Mouse (Mus musculus) liver, embryonic 13.5 days (tissue): ENCODE data around the gene Robo1. TPM values are rescaled to one million over a fixed set of nuclear protein-coding genes. Genes with fewer than 3 reads are reported as not detected.

Experiments used
- ATAC-seq: fragments of 200-750 bp; cut with Nextera tagmentation; 2 replicates; pipeline ENCODE4 v1.8.0; 2017; ENCODE audit warnings: low read depth, mild to moderate bottlenecking, moderate number of reproducible peaks, moderate library complexity
- DNase-seq: peaks from one replicate; pipeline ENCODE4 v3.0.0; 2022
- H3K27ac ChIP-seq: fragments of 300-500 bp; sonication (generic); 2 replicates; pipeline ENCODE4 v1.5.1; 2015; ENCODE audit warnings: moderate library complexity, mild to moderate bottlenecking, inconsistent platforms
- H3K27me3 ChIP-seq: fragments of 300-500 bp; sonication (generic); 2 replicates; pipeline ENCODE4 v1.6.1; 2015; ENCODE audit warnings: mild to moderate bottlenecking, inconsistent platforms
- H3K36me3 ChIP-seq: fragments of 300-500 bp; sonication (generic); 2 replicates; pipeline ENCODE4 v1.6.1; 2015; ENCODE audit warnings: mild to moderate bottlenecking, inconsistent platforms
- H3K4me1 ChIP-seq: fragments of 300-500 bp; sonication (generic); replicated peaks from 2 replicates; pipeline ENCODE4 v1.6.1; 2015; ENCODE audit warnings: inconsistent platforms
- H3K4me2 ChIP-seq: fragments of 300-500 bp; sonication (generic); 2 replicates; pipeline ENCODE4 v1.6.1; 2015; ENCODE audit warnings: inconsistent platforms, mild to moderate bottlenecking, moderate library complexity
- H3K4me3 ChIP-seq: fragments of 300-500 bp; sonication (generic); replicated peaks from 2 replicates; pipeline ENCODE4 v1.5.1; 2015; ENCODE audit warnings: mild to moderate bottlenecking, inconsistent platforms
- H3K9ac ChIP-seq: fragments of 300-500 bp; sonication (generic); 2 replicates; pipeline ENCODE4 v1.6.1; 2015; ENCODE audit warnings: mild to moderate bottlenecking, inconsistent platforms
- H3K9me3 ChIP-seq: fragments of 300-500 bp; sonication (generic); replicated peaks from 2 replicates; pipeline ENCODE4 v1.6.1; 2016; ENCODE audit warnings: inconsistent platforms
- WGBS: fragments of 180-500 bp; shearing (Covaris S2); methylation state at CpG from one replicate; pipeline ENCODE4 v1.1.7; 2015; ENCODE audit not compliant: insufficient replicate concordance; 5-methylcytosine and 5-hydroxymethylcytosine counted together
- polyA plus RNA-seq: library from polyadenylated mRNA; unstranded; fragments of >200 nt; fragmentation: Nextera tagmentation; extraction: Ambion mirVana; gene quantifications from 2 replicates; pipeline ENCODE4 v1.2.1, GENCODE M21; 2015

Gene Robo1
- polyA plus RNA-seq, 1 experiment from 2014 or later: 3.9 TPM

DNA sequence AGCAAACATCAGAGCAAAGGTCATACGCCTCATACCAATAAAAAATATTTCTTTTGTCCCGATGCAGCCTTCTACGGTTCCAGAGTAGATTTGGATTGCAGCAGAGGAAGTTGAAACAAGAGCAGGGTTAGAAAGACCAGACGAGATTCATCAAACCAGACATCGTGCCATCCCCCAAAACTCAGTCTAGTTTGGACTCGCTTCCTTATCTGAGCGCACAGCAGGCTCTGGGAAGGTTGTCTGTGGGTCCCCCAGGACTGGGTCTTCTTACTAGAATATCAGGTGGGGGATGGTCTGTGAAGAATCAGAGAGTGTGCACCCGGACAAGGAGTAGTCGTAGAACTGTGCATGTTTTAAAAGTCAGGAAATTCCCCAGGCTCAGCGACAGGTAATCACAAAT is 500.2 kb downstream of the Robo1 start:
- DNase-seq: no peak
- peaks cover 3% of the 10 kb centered on the region; the same call in 1 of the 2 replicates for H3K4me1 ChIP-seq
- peak overlapping the region; percentile 10; the same call in 1 of the 2 replicates for H3K4me3 ChIP-seq
- no peak overlapping the region for H3K27ac ChIP-seq
- no peaks in the 10 kb centered on the region for H3K9me3 ChIP-seq
- no peaks in the 10 kb centered on the region for H3K27me3 ChIP-seq
- ATAC-seq: no peak
- H3K36me3 ChIP-seq: no peaks in the 10 kb centered on the region
- no peak overlapping the region for H3K9ac ChIP-seq
- H3K4me2 ChIP-seq: peak overlapping the region; percentile 43
- WGBS: 35% methylated on average over 10 of the region's 10 CpGs

DNA sequence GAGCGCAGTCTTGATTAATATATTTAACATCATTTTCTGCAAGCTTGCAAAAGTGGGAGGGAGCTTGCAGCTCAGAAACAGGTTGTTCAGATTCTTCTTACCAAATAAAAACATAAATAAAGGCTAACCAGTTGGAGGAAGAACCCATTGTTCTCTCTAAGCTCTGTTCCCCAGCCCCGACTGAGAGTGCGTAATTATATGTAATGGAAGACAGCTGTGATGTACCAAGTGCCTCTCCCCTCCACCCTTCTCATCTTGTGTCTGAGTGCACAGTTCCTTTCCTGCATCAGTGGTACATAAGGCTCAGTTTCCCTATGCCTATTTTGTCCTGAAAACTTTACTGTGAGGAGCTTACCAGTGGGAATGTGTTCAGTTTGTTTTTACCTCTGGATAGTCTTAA is 502.8 kb downstream of the Robo1 start:
- peaks cover 3% of the 10 kb centered on the region; the same call in 1 of the 2 replicates for H3K4me1 ChIP-seq
- no peak overlapping the region for H3K4me2 ChIP-seq
- no peaks in the 10 kb centered on the region for H3K9me3 ChIP-seq
- no peak for DNase-seq
- WGBS: 72% methylated on average over 3 of the region's 3 CpGs
- no peak overlapping the region for H3K4me3 ChIP-seq
- no peak for ATAC-seq
- H3K27ac ChIP-seq: no peak overlapping the region
- no peaks in the 10 kb centered on the region for H3K36me3 ChIP-seq
- no peaks in the 10 kb centered on the region for H3K27me3 ChIP-seq
- H3K9ac ChIP-seq: no peak overlapping the region

DNA sequence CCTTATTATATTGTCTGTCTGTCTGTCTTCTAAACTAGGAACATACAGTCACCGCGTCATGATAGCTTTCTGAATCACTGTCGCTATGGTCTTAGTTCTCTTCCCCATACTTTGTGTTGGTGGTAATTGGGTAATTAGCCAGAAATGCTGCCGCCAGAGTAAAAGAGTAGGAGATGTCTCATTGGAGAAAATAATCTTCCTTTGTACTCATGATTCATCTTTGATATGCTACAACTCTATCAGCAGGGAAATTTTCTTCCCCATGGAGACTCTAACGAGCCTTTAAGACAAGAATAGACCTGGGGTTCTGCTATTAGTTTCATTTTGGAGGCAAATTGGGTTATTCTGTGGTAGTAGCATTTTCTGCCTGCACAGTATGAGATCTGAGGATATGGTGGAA is 503.4 kb downstream of the Robo1 start:
- Histone ChIP-seq H3K27me3 (no peaks in the 10 kb centered on the region), H3K27ac (no peak overlapping the region), H3K4me1 (peaks cover 3% of the 10 kb centered on the region; the same call in 1 of the 2 replicates), H3K4me3 (no peak overlapping the region), H3K9me3 (no peaks in the 10 kb centered on the region), H3K4me2 (no peak overlapping the region), H3K9ac (no peak overlapping the region), H3K36me3 (no peaks in the 10 kb centered on the region)
- 72% methylated on average over 5 of the region's 5 CpGs for WGBS
- ATAC-seq (no peak), DNase-seq (no peak)

DNA sequence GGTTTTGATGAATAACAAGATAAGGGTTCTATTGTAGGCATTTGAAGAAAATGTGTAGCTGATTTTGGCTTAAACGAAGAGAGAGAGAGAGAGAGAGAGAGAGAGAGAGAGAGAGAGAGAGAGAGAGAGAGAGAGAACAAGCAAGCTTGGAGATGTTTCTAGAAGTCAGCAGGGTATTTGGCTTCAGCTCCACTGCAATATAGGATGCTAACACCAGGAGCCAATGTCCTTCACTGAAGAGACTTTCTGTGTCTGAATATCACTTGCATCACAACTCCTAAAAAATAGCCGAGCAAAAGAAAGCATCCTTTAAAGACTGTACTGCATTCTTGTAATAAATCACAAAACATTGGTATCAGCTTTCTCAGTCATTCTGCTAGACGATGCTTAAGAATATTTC is 503.8 kb downstream of the Robo1 start:
- peaks cover 3% of the 10 kb centered on the region; the same call in 1 of the 2 replicates for H3K4me1 ChIP-seq
- H3K36me3 ChIP-seq: no peaks in the 10 kb centered on the region
- no peak for ATAC-seq
- no peak for DNase-seq
- 58% methylated on average over 3 of the region's 3 CpGs for WGBS
- no peaks in the 10 kb centered on the region for H3K27me3 ChIP-seq
- H3K9ac ChIP-seq: no peak overlapping the region
- H3K9me3 ChIP-seq: no peaks in the 10 kb centered on the region
- H3K4me3 ChIP-seq: no peak overlapping the region
- no peak overlapping the region for H3K27ac ChIP-seq
- no peak overlapping the region for H3K4me2 ChIP-seq

DNA sequence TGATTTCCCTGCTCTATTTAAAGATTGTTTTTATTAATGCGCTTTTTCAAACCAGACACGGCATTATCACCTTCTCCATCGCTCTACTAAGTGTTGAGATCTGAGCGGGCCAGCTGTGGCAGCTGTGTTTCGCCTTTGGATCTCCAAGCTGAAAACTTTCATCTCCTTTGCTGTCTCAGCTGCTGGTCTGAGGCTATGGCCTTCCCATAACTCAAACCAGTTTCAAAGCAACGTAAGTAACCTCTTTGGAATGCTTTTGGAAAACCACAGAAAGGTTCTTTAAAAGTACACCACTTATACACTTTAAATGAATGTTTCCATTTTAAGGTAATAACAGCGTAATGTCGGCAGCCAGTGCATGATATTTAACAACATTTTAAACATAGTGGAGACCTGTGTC is 520.3 kb downstream of the Robo1 start:
- Histone ChIP-seq H3K36me3 (no peaks in the 10 kb centered on the region), H3K4me1 (0 out of 2 replicates have a peak, but pooled peaks cover 2% of the 10 kb centered on the region), H3K9me3 (no peaks in the 10 kb centered on the region), H3K27me3 (no peaks in the 10 kb centered on the region), H3K27ac (no peak overlapping the region), H3K4me2 (no peak overlapping the region), H3K4me3 (no peak overlapping the region), H3K9ac (no peak overlapping the region)
- DNase-seq (no peak), ATAC-seq (no peak)
- WGBS: 75% methylated on average over 8 of the region's 8 CpGs

DNA sequence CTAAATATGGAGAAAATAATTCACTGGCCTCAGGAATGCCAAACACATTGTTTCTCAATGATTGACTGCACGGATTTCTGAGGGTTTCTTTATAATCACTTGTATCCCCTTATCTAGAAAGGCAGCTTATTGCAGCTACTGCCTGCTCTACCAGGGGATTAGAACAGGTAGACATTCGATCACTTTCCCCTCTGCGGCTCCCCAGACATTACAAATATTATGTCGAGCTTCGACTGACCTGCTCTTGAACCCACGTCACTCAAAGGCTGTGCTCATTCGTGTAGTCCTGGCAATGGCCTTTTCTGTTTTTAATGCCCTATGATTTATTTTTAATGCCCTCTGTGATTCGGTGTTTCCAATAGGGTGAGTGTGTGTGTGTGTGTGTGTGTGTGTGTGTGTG is 521.4 kb downstream of the Robo1 start:
- H3K4me1 ChIP-seq: 0 out of 2 replicates have a peak, but pooled peaks cover 2% of the 10 kb centered on the region
- no peaks in the 10 kb centered on the region for H3K9me3 ChIP-seq
- 55% methylated on average over 8 of the region's 8 CpGs for WGBS
- H3K9ac ChIP-seq: no peak overlapping the region
- H3K36me3 ChIP-seq: no peaks in the 10 kb centered on the region
- H3K27me3 ChIP-seq: no peaks in the 10 kb centered on the region
- H3K27ac ChIP-seq: no peak overlapping the region
- no peak overlapping the region for H3K4me3 ChIP-seq
- H3K4me2 ChIP-seq: no peak overlapping the region
- ATAC-seq: no peak
- DNase-seq: no peak

DNA sequence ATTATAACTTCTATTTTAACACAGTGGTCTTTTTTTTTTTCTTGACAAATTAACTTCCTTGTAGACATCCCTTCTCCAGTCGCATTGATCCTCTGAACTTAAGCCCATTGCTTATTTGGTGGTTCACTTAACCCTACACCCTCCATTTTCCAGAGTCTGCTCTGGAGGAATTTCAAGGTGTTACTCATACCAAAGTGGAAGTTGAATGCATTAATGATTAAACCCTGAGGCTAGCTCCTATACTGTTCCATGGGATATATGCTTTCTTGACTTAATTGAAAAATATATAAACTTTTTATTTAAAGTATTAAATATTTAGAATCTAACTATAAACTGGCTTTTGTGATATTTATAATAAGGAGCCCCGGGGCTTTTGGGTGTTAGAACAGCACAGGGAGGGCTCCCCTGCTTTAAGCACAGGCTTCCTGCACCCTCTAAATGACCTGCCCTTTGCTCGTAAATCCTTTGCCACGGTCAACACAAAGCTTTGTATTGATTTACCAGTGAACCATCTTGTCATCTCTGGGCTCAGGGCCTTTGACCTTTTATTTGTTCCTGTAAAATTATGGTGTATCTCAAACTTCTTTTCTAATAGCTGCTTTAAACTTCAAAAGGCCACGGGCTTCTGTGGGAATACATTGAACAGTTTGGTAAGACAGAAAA is 522.4 kb downstream of the Robo1 start:
- Histone ChIP-seq H3K9me3 (no peaks in the 10 kb centered on the region), H3K36me3 (no peaks in the 10 kb centered on the region), H3K4me3 (no peak overlapping the region), H3K4me1 (0 out of 2 replicates have a peak, but pooled peaks cover 2% of the 10 kb centered on the region), H3K4me2 (no peak overlapping the region), H3K27me3 (no peaks in the 10 kb centered on the region), H3K9ac (no peak overlapping the region), H3K27ac (no peak overlapping the region)
- 48% methylated on average over 5 of the region's 5 CpGs for WGBS
- DNase-seq (no peak), ATAC-seq (peak; percentile 75)

DNA sequence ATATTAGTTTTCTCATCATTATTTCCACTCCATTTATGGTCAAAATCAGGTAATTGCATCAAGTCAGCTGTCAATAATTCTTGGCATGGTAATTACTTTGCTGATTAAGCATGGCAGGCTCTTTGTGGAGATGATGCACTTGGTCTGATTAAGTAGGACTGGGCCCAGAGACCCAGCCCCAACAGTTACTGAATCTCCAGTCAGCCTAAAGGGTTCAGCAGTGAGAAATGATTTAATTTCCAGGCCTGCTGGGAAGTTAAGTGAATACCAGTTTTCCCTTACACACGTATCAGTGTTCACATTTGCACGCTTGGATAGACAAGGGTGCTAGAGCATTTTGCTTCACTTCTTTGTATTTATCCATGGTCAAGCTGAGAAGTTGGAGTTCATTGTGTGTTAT is 526.2 kb downstream of the Robo1 start:
- ATAC-seq (no peak), DNase-seq (no peak)
- Histone ChIP-seq H3K27me3 (no peaks in the 10 kb centered on the region), H3K4me2 (no peak overlapping the region), H3K4me3 (no peak overlapping the region), H3K9ac (no peak overlapping the region), H3K36me3 (no peaks in the 10 kb centered on the region), H3K9me3 (no peaks in the 10 kb centered on the region), H3K27ac (no peak overlapping the region), H3K4me1 (0 out of 2 replicates have a peak, but pooled peaks cover 2% of the 10 kb centered on the region)
- WGBS: 86% methylated on average over 2 of the region's 2 CpGs

DNA sequence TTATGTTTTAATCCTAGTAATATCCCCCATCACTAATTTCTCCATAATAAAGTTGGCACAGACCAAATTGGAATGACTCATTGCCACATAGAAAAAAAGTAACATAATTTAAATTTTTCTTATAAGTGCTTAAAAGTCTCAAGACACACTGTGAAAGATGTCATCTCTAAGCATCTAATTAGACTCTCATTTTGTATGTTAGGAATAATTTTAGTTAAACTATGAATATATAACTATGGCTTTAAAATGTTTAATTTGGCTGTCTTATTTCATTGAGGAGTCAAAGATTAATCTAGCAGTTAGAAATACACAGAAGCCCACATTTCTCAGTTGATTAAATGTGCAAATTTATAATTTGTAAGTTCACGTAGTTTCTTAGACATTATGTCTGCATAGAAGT is 530.9 kb downstream of the Robo1 start:
- DNase-seq (no peak), ATAC-seq (no peak)
- WGBS: 72% methylated on average over 1 of the region's 1 CpGs
- no peaks in the 10 kb centered on the region for H3K9me3 ChIP-seq
- no peak overlapping the region for H3K4me3 ChIP-seq
- no peak overlapping the region for H3K9ac ChIP-seq
- no peaks in the 10 kb centered on the region for H3K4me1 ChIP-seq
- H3K4me2 ChIP-seq: no peak overlapping the region
- H3K36me3 ChIP-seq: no peaks in the 10 kb centered on the region
- H3K27me3 ChIP-seq: no peaks in the 10 kb centered on the region
- H3K27ac ChIP-seq: no peak overlapping the region

DNA sequence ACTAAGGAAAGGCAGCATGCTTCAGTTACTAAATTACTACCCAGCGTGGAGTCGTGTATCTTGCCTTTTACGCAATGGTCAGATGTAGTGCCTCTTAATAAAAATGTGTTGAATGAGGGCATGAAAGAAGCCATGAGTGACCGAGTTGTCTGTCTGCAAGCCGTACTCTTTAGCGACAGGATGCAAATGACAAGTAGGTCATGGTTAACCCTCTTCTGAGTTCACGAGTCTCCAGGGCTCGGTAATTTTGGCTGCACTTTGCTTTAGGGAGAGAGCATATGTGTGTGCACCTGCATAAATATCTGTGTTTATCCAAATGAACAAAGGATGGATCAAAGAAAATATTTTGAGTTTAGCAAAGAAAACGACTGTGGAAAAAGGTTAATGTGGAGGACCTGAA is 533.0 kb downstream of the Robo1 start:
- no peak overlapping the region for H3K4me2 ChIP-seq
- no peak overlapping the region for H3K9ac ChIP-seq
- H3K27ac ChIP-seq: no peak overlapping the region
- 69% methylated on average over 9 of the region's 9 CpGs for WGBS
- H3K9me3 ChIP-seq: no peaks in the 10 kb centered on the region
- no peaks in the 10 kb centered on the region for H3K27me3 ChIP-seq
- H3K4me1 ChIP-seq: peaks cover 3% of the 10 kb centered on the region; the same call in 1 of the 2 replicates
- no peak for ATAC-seq
- H3K36me3 ChIP-seq: no peaks in the 10 kb centered on the region
- H3K4me3 ChIP-seq: no peak overlapping the region
- DNase-seq: no peak

DNA sequence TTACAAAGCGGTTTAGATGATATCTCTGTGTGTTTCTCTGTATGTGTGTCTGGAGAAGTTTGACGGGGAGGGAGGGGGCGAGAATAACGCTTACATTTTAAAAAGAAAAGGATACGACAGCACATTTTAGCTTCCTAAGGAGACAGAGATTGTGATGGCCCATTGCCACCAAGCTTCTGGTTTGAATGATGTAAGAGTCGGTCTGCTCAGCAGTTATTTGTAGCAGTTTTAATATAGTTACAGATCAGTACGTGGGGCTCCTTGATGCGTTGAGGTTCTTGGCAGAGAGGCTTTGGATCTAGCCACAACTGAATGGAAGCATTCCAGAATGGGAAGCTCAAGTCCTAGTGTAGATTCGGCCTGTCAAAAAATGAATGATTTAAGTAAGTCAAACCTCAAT is 546.0 kb downstream of the Robo1 start:
- no peak for ATAC-seq
- WGBS: 79% methylated on average over 9 of the region's 9 CpGs

DNA sequence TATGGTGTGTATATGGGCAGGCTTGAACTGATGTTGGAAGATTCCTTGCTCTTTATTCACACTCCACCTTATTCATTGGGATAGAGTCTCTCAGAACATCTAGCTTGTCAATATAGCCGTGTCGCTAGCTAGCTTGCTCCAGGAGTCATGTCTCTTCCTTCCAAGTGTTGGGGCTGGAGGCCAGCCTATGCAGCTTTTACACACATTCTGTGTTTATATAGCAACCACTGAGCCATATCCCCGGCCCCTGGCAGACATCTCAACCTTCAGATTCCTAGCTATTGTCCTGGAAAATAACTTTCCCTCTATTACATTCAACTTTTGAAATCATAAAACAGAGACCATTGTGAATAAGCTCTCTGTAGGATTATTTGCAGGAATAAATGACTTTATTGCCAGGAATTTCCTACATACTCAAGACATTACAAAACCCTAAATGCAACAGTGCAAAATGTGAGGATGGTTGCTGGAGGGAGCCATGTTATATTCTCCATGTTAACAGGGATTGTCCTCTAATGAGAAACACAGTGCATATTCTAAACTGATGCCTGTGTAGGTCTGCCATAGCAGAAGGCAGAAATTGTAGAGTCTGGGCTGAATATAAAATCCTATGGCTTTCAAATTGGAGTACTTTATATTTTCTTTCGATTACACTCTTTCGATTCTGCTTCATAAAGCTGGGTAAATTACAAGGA is 546.9 kb downstream of the Robo1 start:
- ATAC-seq: no peak
- 73% methylated on average over 5 of the region's 5 CpGs for WGBS
- H3K9ac ChIP-seq: no peak overlapping the region
- H3K4me2 ChIP-seq: no peak overlapping the region
- no peak overlapping the region for H3K4me3 ChIP-seq
- no peaks in the 10 kb centered on the region for H3K4me1 ChIP-seq
- no peaks in the 10 kb centered on the region for H3K27me3 ChIP-seq
- no peak overlapping the region for H3K27ac ChIP-seq
- no peak for DNase-seq
- no peaks in the 10 kb centered on the region for H3K36me3 ChIP-seq
- H3K9me3 ChIP-seq: no peaks in the 10 kb centered on the region

More for the DNA sequence above, 546.0 kb downstream of the Robo1 start:
- no peak overlapping the region for H3K9ac ChIP-seq
- H3K4me3 ChIP-seq: no peak overlapping the region
- no peaks in the 10 kb centered on the region for H3K36me3 ChIP-seq
- no peaks in the 10 kb centered on the region for H3K9me3 ChIP-seq
- H3K4me2 ChIP-seq: no peak overlapping the region
- no peaks in the 10 kb centered on the region for H3K27me3 ChIP-seq
- DNase-seq: no peak
- no peak overlapping the region for H3K27ac ChIP-seq
- no peaks in the 10 kb centered on the region for H3K4me1 ChIP-seq
